Mouse (Mus musculus) spleen, adult 2 months (tissue): ENCODE results near the gene Ndufv1.

Source experiments
- CTCF ChIP-seq: fragments of 200-500 bp; IDR thresholded peaks from 2 replicates; pipeline ENCODE4 v1.5.1; 2011; ENCODE audit warnings: mild to moderate bottlenecking, inconsistent platforms; ENCODE audit not compliant: insufficient read depth, insufficient read length, insufficient replicate concordance; ENCODE audit errors: extremely low read depth
- POLR2A ChIP-seq: fragments of 200-500 bp; IDR thresholded peaks from 2 replicates; pipeline ENCODE4 v1.6.1; 2011; ENCODE audit warnings: low read depth, low read length, inconsistent platforms

DNA sequence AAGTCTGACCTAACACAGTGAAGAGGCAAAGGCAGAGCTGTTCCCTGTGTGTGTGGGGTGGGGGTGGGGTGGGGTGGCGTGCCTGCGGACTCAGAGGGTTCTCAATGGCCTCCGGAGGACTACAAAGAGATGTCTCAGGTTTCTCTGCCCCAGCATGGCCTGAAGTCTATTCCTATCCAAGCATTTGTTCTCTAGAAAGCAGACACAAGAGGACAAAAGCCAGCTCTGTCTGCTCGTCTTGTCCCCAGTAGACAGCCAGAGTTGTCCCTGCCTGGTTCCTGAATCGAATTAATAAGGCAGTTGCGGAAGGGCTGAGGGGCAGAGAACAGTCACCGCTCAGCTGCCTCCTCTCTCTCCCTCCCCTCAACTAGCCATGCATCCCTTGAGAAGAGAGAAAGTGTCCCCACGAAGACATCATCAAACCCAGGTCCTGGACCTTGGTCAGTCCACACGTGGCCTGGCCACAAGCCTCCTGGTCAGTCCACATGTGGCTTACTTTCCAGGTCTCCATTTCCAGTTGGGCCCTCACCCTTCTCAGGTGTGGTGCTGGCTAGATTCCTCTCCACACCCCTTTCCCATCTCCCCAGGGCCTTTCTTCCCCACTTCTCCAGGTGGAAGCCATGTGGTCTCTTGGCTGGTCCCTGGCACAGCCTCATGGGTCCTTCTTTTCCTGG, 28.9 kb downstream of the Ndufv1 start:
- no peak for TF ChIP-seq POLR2A
- TF ChIP-seq CTCF, result no peak
